In the genomic region with DNA sequence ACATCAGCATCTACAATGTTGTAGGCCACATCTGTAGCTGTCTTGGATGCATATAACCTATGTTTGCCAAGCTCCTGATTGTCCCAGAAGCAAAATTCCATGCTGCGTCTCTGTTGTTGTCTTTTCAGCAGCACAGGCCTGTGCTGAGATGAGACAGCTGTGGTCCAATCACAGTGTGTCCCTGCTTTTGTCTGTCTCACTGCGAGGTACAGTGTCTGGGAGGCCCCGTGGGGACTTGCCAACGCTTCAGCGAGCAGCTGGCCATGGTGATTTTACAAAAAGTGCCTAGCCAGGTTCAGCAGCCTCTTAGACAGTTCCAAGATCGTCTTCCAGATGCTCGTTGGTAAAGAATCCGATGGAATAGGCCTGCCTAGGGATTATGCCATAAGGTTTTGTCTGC, we compare ENCODE assay signal across 22 mouse cellular contexts.
A peak's percentile ranks its signal among the peaks of the same experiment; 100 is the strongest.
DNase-seq lines count a peak whose midpoint lies in the region; ATAC-seq and TF ChIP-seq lines count a peak whose summit lies in the region.
"Had no signal": no experiment of that assay in that cellular context is flagged by ENCODE, and none has a peak within 500 bp of the region (broad histone marks: within the 10 kb centered on the region; RNA-seq: fewer than 3 reads in every experiment).

No protein-coding gene starts in this region.

- H3K4me2 ChIP-seq in lung, embryonic 16.5 days (ENCODE audit: low read depth, low read length) = no peak overlapping the region
- H3K4me2 ChIP-seq in neural tube, embryonic 15.5 days = no peak overlapping the region
- H3K4me2 ChIP-seq: forebrain, embryonic 12.5 days; heart, embryonic 12.5 days; hindbrain, embryonic 13.5 days; liver, embryonic 15.5 days; midbrain, embryonic 13.5 days had no signal

- no peak overlapping the region for H3K4me3 ChIP-seq in heart, adult 2 months
- no peak overlapping the region for H3K4me3 ChIP-seq in lung, embryonic 16.5 days (ENCODE audit: low read length)
- no peak overlapping the region for H3K4me3 ChIP-seq in neural tube, embryonic 15.5 days (replicated peaks)
- H3K4me3 ChIP-seq: forebrain, embryonic 12.5 days; heart, embryonic 12.5 days; hindbrain, embryonic 13.5 days; limb, embryonic 10.5 days; liver, embryonic 15.5 days; midbrain, embryonic 13.5 days had no signal

- intact Hi-C loops in heart, adult 2 months (cut with DNase I) = loop anchor here (5.0 kb wide), 1 partner anchor 33 kb away; no protein-coding TSS in a partner anchor

- ATAC-seq in lung, embryonic 16.5 days (ENCODE audit: low read depth) = 0 out of 2 replicates have a peak, but pooled peaks have one; percentile 23
- no peak for ATAC-seq in neural tube, embryonic 15.5 days (ENCODE audit: low FRiP score)
- ATAC-seq: activated CD4-positive, CD25-positive, alpha-beta regulatory T cell, adult 4 months; lung, postnatal 0 days; midbrain, embryonic 13.5 days had no signal

- TF ChIP-seq EP300 in heart, adult 2 months (IDR thresholded peaks at IDR 0.05; ENCODE audit: insufficient read depth, low read depth, low read length) = no peak

- no peaks in the 10 kb centered on the region for H3K27me3 ChIP-seq in heart, adult 2 months (ENCODE audit: control insufficient read depth, insufficient read depth, low read length)
- H3K27me3 ChIP-seq in lung, embryonic 16.5 days (ENCODE audit: control insufficient read depth, insufficient read depth, low read depth, low read length) = no peaks in the 10 kb centered on the region
- H3K27me3 ChIP-seq in neural tube, embryonic 15.5 days (replicated peaks) = no peaks in the 10 kb centered on the region
- H3K27me3 ChIP-seq: forebrain, embryonic 12.5 days; heart, embryonic 12.5 days; hindbrain, embryonic 13.5 days; liver, embryonic 15.5 days; midbrain, embryonic 13.5 days had no signal

- no peaks in the 10 kb centered on the region for H3K9me3 ChIP-seq in lung, embryonic 16.5 days (ENCODE audit: control insufficient read depth, low read length)
- H3K9me3 ChIP-seq in neural tube, embryonic 15.5 days (replicated peaks) = no peaks in the 10 kb centered on the region
- H3K9me3 ChIP-seq: forebrain, embryonic 12.5 days; heart, embryonic 12.5 days; hindbrain, embryonic 13.5 days; limb, embryonic 10.5 days; liver, embryonic 15.5 days; midbrain, embryonic 13.5 days had no signal

- 61% methylated on average over 8 of the region's 8 CpGs for WGBS in heart, adult 2 months
- 55% methylated on average over 8 of the region's 8 CpGs for WGBS in lung, embryonic 16.5 days
- WGBS in neural tube, embryonic 15.5 days = 42% methylated on average over 8 of the region's 8 CpGs

- H3K27ac ChIP-seq in heart, adult 2 months = peak overlapping the region; percentile 79
- H3K27ac ChIP-seq in lung, embryonic 16.5 days (ENCODE audit: low read length) = no peak overlapping the region
- H3K27ac ChIP-seq in neural tube, embryonic 15.5 days (replicated peaks) = no peak overlapping the region
- H3K27ac ChIP-seq: forebrain, embryonic 12.5 days; hindbrain, embryonic 13.5 days; limb, embryonic 10.5 days; liver, embryonic 15.5 days; midbrain, embryonic 13.5 days had no signal

- no peak for TF ChIP-seq POLR2A in heart, adult 2 months (IDR thresholded peaks at IDR 0.05; ENCODE audit: insufficient read depth, low read depth, low read length)
- TF ChIP-seq POLR2A in brain, embryonic 14.5 days (IDR thresholded peaks at IDR 0.05; ENCODE audit: borderline replicate concordance, extremely low read depth, insufficient read depth, insufficient read length, poor library complexity, severe bottlenecking) = no peak

- DNase-seq in heart, adult 2 months = no peak
- DNase-seq in heart, adult 8-10 months (ENCODE audit: low spot score) = no peak
- DNase-seq in lung, postnatal 25 days (ENCODE audit: low spot score) = no peak
- peak; percentile 18 for DNase-seq in brain, embryonic 14.5 days (ENCODE audit: low read depth)
- peak; percentile 29 for DNase-seq in retina, postnatal 1 day
- DNase-seq: adrenal gland, adult 8-10 months; cerebellum, adult 8-10 months; heart, postnatal 10 days; kidney, adult 8-10 months; kidney, postnatal 25 days; liver; right cerebral cortex, adult 18-20 months had no signal

- H3K79me2 ChIP-seq in heart, adult 2 months (replicated peaks; ENCODE audit: control insufficient read depth, insufficient read depth, low read length) = no peaks in the 10 kb centered on the region

- H3K4me1 ChIP-seq in heart, adult 2 months (ENCODE audit: control insufficient read depth, insufficient read depth, low read length) = peaks cover 16% of the 10 kb centered on the region
- peaks cover 14% of the 10 kb centered on the region; the same call in 1 of the 2 replicates for H3K4me1 ChIP-seq in lung, embryonic 16.5 days (replicated peaks; ENCODE audit: control insufficient read depth, insufficient read depth, low read length)
- peaks cover 12% of the 10 kb centered on the region for H3K4me1 ChIP-seq in neural tube, embryonic 15.5 days

- H3K36me3 ChIP-seq in heart, adult 2 months (ENCODE audit: control insufficient read depth, insufficient read depth, low read length) = peaks cover 3% of the 10 kb centered on the region; the same call in 1 of the 2 replicates
- H3K36me3 ChIP-seq in lung, embryonic 16.5 days (ENCODE audit: control insufficient read depth, insufficient read depth, low read length) = no peaks in the 10 kb centered on the region
- no peaks in the 10 kb centered on the region for H3K36me3 ChIP-seq in neural tube, embryonic 15.5 days
- H3K36me3 ChIP-seq: forebrain, embryonic 12.5 days; heart, embryonic 12.5 days; hindbrain, embryonic 13.5 days; limb, embryonic 10.5 days; liver, embryonic 15.5 days; midbrain, embryonic 13.5 days had no signal

- H3K9ac ChIP-seq in heart, adult 2 months (ENCODE audit: low read depth, low read length) = no peak overlapping the region
- H3K9ac ChIP-seq in lung, embryonic 16.5 days (ENCODE audit: low read length) = no peak overlapping the region
- no peak overlapping the region for H3K9ac ChIP-seq in neural tube, embryonic 15.5 days (replicated peaks)
- H3K9ac ChIP-seq: forebrain, embryonic 12.5 days; heart, embryonic 12.5 days; hindbrain, embryonic 13.5 days; liver, embryonic 15.5 days; midbrain, embryonic 13.5 days had no signal

- TF ChIP-seq CTCF in heart, adult 2 months (IDR thresholded peaks at IDR 0.05) = no peak
- TF ChIP-seq CTCF in brain, embryonic 14.5 days (IDR thresholded peaks at IDR 0.05; ENCODE audit: borderline replicate concordance, extremely low read depth, insufficient read depth, insufficient read length) = no peak

Comparison
In these comparisons a context has a peak if more than half of its experiments do, and no peak if none do; other contexts are left out.
1. DNase-seq: peak in brain, embryonic 14.5 days (single experiment) and retina, postnatal 1 day (single experiment); none in heart, adult 2 months (0 of 2), heart, adult 8-10 months (single experiment) and lung, postnatal 25 days (single experiment).